Mouse (Mus musculus): ENCODE data around the gene Stx16.

- TF ChIP-seq GATA1 (IDR thresholded peaks at IDR 0.05; ENCODE audit: low read length): no peak
- no peak for TF ChIP-seq TAL1 (IDR thresholded peaks at IDR 0.05; ENCODE audit: low read length)
Observed at GRCm38 (mm10) chr2:174058316-174058939, 17.7 kb upstream of the Stx16 start.

Measured in erythroblast, embryonic 14.5 days (primary cell).